Mouse (Mus musculus) ES-Bruce4 (cell line): ENCODE measurements around the gene Psen2.

Experiments used
- CTCF ChIP-seq: IDR thresholded peaks from one replicate; pipeline ENCODE4 v1.8.1; 2011; ENCODE audit warnings: low read depth, low read length
- POLR2A ChIP-seq: IDR thresholded peaks from one replicate; pipeline ENCODE4 v1.8.1; 2011; ENCODE audit warnings: low read length; ENCODE audit not compliant: insufficient read depth

DNA sequence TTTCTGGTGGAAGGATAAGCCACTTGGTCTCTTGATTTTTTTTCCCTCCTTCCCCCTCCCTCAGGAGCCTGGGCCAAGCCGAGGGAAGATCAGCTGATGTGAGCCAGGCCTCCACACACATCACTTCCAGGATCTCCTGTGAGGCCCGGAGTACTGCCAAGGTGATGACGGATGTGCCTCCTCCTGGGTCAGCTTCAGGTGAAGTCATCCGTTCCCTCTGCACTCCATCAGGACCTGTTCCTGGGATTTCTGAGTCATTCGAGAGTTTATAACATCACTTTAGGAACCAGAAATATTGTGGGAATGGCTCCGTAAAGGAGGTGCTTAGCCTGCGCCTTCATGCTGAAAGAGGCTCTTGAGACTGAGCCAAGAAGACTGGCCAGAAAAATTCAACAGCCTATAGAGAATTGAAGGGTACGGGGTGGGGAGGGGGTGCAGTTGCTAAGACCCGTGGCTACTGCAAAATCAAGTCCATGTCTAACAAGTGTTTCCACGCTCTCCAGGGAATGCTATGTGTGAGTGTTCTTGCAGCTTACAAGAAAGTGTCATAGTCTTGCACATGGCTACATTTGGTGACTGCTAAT is 11.6 kb upstream of the Psen2 start:
- TF ChIP-seq CTCF (no peak), POLR2A (no peak)
